Mouse (Mus musculus) adrenal gland, adult 18-20 months (tissue): ENCODE measurements around the gene Olfr982. TPM values are rescaled to one million over a fixed set of nuclear protein-coding genes. Genes with fewer than 3 reads are reported as not detected.

Experiments used
- DNase-seq, 2 experiments: peaks; one replicate each; pipeline ENCODE4 v3.0.0; 2021 to 2022; ENCODE audit warnings: low spot score in 2 of 2
- long read RNA-seq, 2 experiments: library from polyadenylated mRNA; stranded (forward); transcript quantifications; one replicate each; pipeline ENCODE4 v2.0.0; 2021
- total RNA-seq, 2 experiments: library from RNA; stranded (reverse); gene quantifications; 1 replicate in 1 of 2; 2 replicates in 1 of 2; pipeline ENCODE4 v1.2.3; 2021

Gene Olfr982
- not detected for total RNA-seq
- long read RNA-seq, experiment 1, result 0 reads
- long read RNA-seq, experiment 2, result 0 reads

- DNase-seq, result no peak
These were observed at the start of gene Olfr982 for GRCm38 (mm10) chr9:40073529-40073928. Gene Olfr982, plus strand, starts transcription at chr9:40073829.

GRCm38 (mm10) chr9:40050138-40050537 lies 23.5 kb upstream of the Olfr982 start:
- no peak for DNase-seq

GRCm38 (mm10) chr9:40093495-40093894 lies 19.9 kb downstream of the Olfr982 start, which contains the start of gene Olfr983:
Gene Olfr983, minus strand, starts transcription at chr9:40093595.
- DNase-seq, result no peak

- no peak for DNase-seq
These were observed 21.1 kb downstream of the Olfr982 start for GRCm38 (mm10) chr9:40094769-40095168.

GRCm38 (mm10) chr9:40114106-40114505 lies 40.5 kb downstream of the Olfr982 start, which contains the start of gene Olfr984:
Gene Olfr984, minus strand, starts transcription at chr9:40114206.
- no peak for DNase-seq

- peak; percentile 30 to 37 for DNase-seq
These were observed 43.1 kb downstream of the Olfr982 start for GRCm38 (mm10) chr9:40116645-40117286.

GRCm38 (mm10) chr9:40117287-40117659 lies 43.6 kb downstream of the Olfr982 start:
- DNase-seq, result no peak

Other genes with a start within 250 kb of the Olfr982 start
- gene Olfr971, start 237.0 kb upstream of the Olfr982 start, total RNA-seq, result not detected
- not detected for gene Olfr972, start 207.4 kb upstream of the Olfr982 start, total RNA-seq
- gene Olfr229, start 166.5 kb upstream of the Olfr982 start, total RNA-seq, result not detected
- gene Olfr974, start 136.3 kb upstream of the Olfr982 start, total RNA-seq, result not detected
- not detected for gene Olfr975, start 121.8 kb upstream of the Olfr982 start, total RNA-seq
- not detected for gene Olfr976, start 112.7 kb upstream of the Olfr982 start, total RNA-seq
- not detected for gene Olfr978, start 81.7 kb upstream of the Olfr982 start, total RNA-seq
- gene Olfr979, start 70.4 kb upstream of the Olfr982 start, total RNA-seq, result not detected
- not detected for gene Olfr980, start 64.2 kb upstream of the Olfr982 start, total RNA-seq
- not detected for gene Olfr981, start 52.4 kb upstream of the Olfr982 start, total RNA-seq
- not detected for gene Olfr983, start 19.8 kb downstream of the Olfr982 start, total RNA-seq
- not detected for gene Olfr984, start 40.4 kb downstream of the Olfr982 start, total RNA-seq
- gene Olfr985, start 56.4 kb downstream of the Olfr982 start, total RNA-seq, result not detected
- not detected for gene Tmem225, start 74.3 kb downstream of the Olfr982 start, total RNA-seq
- gene Olfr986, start 107.1 kb downstream of the Olfr982 start, total RNA-seq, result not detected
- 1 to 10 TPM; 3.1 to 5.0 TPM for gene Zfp202, start 118.5 kb downstream of the Olfr982 start, total RNA-seq
- 1 to 10 TPM; 5.1 to 6.7 TPM for gene Scn3b, start 195.4 kb downstream of the Olfr982 start, total RNA-seq